Mouse (Mus musculus) brain, embryonic 14.5 days (tissue): Measurements from ENCODE around the gene Bok. TPM values are rescaled to one million over a fixed set of nuclear protein-coding genes. Genes with fewer than 3 reads are reported as not detected.

ENCODE experiments used
- DNase-seq: peaks from one replicate; pipeline ENCODE4 v3.0.0-alpha.2; 2011; ENCODE audit warnings: low read depth
- CTCF ChIP-seq: fragments of 200-500 bp; IDR thresholded peaks from 2 replicates; pipeline ENCODE4 v1.5.1; 2012; ENCODE audit warnings: inconsistent platforms, mild to moderate bottlenecking, moderate library complexity, borderline replicate concordance; ENCODE audit not compliant: insufficient read depth, insufficient read length; ENCODE audit errors: extremely low read depth
- POLR2A ChIP-seq: fragments of 200-500 bp; IDR thresholded peaks from 2 replicates; pipeline ENCODE4 v1.6.1; 2012; ENCODE audit warnings: mild to moderate bottlenecking, inconsistent platforms, borderline replicate concordance; ENCODE audit not compliant: poor library complexity, insufficient read depth, insufficient read length, severe bottlenecking; ENCODE audit errors: extremely low read depth
- polyA plus RNA-seq: library from polyadenylated mRNA; depleted of rRNA; stranded (reverse); fragments of >200 nt; gene quantifications from 2 replicates; pipeline ENCODE4 v1.2.3, GENCODE M21; 2012

The Bok gene
- polyA plus RNA-seq, 1 experiment = 61.5 TPM

- DNase-seq = peak; percentile 89
- TF ChIP-seq CTCF = peak; percentile 56
- TF ChIP-seq POLR2A = peak; percentile 31; the same call in 1 of the 2 replicates
Observed at GRCm38 (mm10) chr1:93668791-93669548, 16.5 kb upstream of the Bok start.

- no peak for DNase-seq
- TF ChIP-seq POLR2A (no peak), CTCF (no peak)
Observed at GRCm38 (mm10) chr1:93669941-93670340, 15.5 kb upstream of the Bok start.

GRCm38 (mm10) chr1:93672682-93673081 is 12.8 kb upstream of the Bok start:
- no peak for DNase-seq
- TF ChIP-seq POLR2A = no peak
- no peak for TF ChIP-seq CTCF

GRCm38 (mm10) chr1:93678386-93678785 is 7.1 kb upstream of the Bok start:
- DNase-seq = peak; percentile 65

GRCm38 (mm10) chr1:93679889-93680568 is 5.4 kb upstream of the Bok start:
- TF ChIP-seq CTCF (no peak), POLR2A (no peak)
- DNase-seq = peak; percentile 9

More at GRCm38 (mm10) chr1:93678386-93678785, 7.1 kb upstream of the Bok start:
- no peak for TF ChIP-seq POLR2A
- TF ChIP-seq CTCF = no peak

DNA sequence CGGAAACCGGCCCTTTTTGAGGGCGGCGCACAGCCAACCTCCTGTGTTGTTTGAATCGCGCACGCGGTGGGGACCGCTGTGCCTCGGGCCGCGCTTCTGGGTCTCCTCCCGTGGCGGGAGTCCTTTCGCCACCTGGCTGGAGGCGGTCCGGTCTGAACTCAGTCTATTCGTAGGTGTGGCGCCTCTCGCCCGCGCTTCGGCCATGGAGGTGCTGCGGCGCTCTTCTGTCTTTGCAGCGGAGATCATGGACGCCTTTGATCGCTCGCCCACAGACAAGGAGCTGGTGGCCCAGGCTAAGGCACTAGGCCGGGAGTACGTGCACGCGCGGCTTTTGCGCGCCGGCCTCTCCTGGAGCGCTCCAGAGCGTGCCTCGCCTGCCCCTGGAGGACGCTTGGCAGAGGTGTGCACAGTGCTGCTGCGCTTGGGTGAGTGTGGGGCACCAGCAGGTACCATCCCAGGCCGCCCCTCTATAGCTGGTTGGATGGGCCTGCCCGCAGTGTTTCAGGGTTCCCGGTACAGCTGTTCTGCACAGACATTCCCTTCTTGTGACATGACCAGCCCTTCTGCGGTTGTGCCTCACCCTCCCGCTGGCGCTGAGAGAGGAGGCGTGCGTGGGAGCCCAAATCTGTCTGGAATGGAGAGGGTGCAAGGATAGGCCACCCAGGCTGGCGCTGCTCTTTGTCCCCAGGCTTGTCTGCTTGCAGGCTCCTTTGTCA is 943 bp downstream of the Bok start:
- TF ChIP-seq CTCF (peak; percentile 57), POLR2A (peak; percentile 24; the same call in 1 of the 2 replicates)
- DNase-seq = peak; percentile 91

DNA sequence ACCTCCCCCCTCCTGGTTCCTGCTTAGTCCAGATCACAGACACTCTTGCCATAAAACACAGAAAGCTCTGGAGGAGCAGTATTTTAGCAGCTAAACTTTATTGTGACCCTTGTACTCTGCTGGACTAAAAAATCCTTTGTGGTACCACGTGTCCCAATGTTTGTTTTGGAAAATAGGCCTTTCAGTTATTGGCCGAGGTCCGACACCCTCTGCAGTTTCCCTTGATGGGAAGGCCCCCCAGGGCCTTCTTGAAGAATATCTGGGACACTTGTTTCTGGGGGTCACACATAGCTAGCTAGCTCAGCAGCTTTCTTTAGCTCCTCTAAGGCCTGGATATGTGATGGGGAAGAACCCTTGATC is 1.5 kb downstream of the Bok start:
- TF ChIP-seq POLR2A (no peak), CTCF (no peak)

GRCm38 (mm10) chr1:93688154-93688553 is 2.7 kb downstream of the Bok start:
- TF ChIP-seq POLR2A = no peak
- TF ChIP-seq CTCF = no peak
- DNase-seq = peak; percentile 35

More for the DNA sequence above, 1.5 kb downstream of the Bok start:
- DNase-seq = no peak

- TF ChIP-seq CTCF (no peak), POLR2A (no peak)
- no peak for DNase-seq
Observed at GRCm38 (mm10) chr1:93689901-93690496, 4.5 kb downstream of the Bok start.

- no peak for TF ChIP-seq POLR2A
Observed at GRCm38 (mm10) chr1:93691106-93691505, 5.6 kb downstream of the Bok start.

DNA sequence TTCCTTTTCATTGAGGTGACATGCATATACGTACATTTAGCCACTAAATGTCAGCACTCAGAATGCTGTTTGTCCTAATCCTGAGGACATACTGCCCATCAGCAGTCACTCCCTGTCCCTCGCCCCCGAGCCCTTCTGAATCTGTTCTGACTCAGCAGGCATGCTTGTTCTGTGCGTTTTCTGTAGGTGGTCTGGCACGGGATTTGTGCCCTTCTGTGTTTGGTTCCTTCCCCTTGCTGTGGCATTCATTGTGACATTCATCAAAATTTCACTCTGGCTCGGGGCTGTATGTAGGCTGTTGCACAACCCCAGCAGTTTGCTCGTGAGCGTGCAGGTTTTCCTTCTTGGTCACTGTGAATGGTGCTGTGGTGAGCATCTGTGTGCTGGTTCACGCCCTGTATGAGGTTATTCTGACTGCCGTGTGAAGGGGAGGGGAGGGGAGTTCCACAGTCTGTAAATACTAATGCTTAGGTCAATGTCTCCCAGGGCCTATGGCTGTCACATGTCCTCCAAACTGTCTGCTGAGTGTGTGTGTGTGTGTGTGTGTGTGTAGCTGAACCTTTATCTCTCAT is 6.4 kb downstream of the Bok start:
- DNase-seq = no peak
- TF ChIP-seq CTCF (no peak), POLR2A (no peak)

More at GRCm38 (mm10) chr1:93691106-93691505, 5.6 kb downstream of the Bok start:
- no peak for DNase-seq
